Mouse (Mus musculus): ENCODE data around the gene Sec24a.
"Not testable (repeated sequence)": the region's sequence is repeated elsewhere in the genome, so short reads cannot be mapped to it uniquely, and the experiment has no call there.

The Sec24a gene

DNA sequence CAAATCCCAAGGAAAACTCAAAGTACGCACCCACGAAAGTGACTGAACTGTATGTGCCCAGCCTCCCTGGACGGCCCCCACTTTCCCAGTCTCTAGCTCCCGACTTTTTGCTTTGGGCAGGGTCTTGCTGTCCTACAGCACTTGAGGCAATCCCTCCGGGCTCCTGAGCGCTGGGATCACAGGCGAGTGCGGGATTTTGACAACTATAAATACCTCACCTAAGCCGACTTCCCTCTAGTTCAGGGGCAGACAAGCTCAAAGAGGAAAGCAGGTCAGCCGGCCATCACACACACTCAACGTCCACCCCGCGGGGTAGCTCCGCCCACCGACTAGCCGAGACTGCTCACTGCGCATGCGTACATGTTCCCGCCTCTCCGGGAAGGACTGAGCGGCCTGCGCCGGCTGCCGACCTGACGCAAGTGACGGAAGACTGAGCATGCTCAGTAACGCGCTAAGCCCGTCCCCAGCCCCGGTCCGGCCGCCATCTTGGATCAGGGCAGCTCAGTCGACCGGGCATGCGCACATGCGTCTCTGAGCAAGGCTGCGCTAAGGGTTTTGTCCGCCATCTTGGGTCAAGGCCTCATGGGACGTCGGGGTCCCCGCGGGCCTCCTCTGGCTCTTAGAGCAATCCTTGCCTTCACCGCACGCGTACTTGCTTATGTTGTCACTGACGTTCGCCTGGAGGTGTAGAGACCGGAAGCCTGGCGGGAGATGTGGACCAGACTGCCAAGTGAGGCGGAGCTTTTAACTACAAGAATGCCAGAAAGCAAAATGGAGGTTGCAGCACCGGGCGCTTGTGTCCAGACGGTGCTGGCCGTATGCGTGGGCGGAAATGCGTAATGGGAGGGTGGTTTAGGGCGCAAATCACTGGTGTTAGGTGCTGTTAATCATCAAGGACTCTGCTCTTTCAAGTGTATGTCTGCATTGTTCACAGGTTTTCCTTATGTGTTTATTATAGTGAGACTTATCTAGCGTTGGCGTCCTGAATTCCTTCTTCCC, 74.8 kb downstream of the Sec24a start, which contains the start of gene 0610009B22Rik:
0610009B22Rik (minus strand) TSS at position 545 of the 999 bp plus-strand sequence.
- DNase-seq (ENCODE audit: low spot score in 2 of 2) = peak; percentile 100

DNA sequence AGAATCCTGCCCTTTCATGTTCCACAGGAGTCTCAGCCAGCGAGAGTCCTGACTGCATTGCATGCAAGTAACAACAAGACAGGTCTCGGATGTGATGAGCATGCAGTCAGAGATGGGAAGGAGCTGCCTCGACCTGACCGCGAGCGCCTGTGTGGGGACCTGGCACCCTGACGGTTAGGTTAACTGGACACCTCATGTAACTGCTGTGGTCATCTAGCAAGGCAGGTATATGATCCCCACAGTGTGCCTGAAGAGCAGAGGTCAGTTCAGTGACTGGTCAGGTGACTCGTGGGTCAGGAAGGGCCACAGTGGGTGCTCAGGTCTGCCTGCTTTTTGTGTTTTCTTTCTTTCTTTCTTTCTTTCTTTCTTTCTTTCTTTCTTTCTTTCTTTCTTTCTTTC, 81.5 kb downstream of the Sec24a start:
- DNase-seq (ENCODE audit: low spot score in 2 of 2) = peak in 1 of 2 experiments; percentile 4

GRCm38 (mm10) chr11:51681324-51681975, 82.0 kb downstream of the Sec24a start:
- DNase-seq (ENCODE audit: low spot score in 2 of 2) = peak; percentile 78 to 86

- no peak for DNase-seq (ENCODE audit: low spot score in 2 of 2)
Measured at GRCm38 (mm10) chr11:51679466-51679865, 84.0 kb downstream of the Sec24a start.

GRCm38 (mm10) chr11:51677737-51678418, 85.6 kb downstream of the Sec24a start:
- peak in 1 of 2 experiments; percentile 19 for DNase-seq (ENCODE audit: low spot score in 2 of 2)

DNA sequence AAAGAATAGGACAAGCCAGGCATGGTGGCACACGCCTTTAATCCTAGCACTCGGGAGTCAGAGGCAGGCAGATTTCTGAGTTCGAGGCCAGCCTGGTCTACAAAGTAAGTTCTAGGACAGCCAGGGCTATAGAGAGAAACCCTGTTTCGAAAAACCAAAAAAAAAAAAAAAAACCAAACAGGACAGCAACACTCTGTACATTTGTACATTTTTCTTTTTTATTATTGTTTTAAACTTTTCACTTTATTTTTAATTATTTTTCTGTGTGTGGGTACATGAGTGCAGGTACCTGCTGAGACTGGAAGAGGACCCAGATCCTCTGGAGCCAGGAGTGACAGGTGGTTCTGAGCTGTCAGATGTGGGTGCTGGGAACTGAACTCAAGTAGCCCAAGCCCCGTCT, 88.0 kb downstream of the Sec24a start:
- DNase-seq (ENCODE audit: low spot score in 2 of 2) = no peak

DNA sequence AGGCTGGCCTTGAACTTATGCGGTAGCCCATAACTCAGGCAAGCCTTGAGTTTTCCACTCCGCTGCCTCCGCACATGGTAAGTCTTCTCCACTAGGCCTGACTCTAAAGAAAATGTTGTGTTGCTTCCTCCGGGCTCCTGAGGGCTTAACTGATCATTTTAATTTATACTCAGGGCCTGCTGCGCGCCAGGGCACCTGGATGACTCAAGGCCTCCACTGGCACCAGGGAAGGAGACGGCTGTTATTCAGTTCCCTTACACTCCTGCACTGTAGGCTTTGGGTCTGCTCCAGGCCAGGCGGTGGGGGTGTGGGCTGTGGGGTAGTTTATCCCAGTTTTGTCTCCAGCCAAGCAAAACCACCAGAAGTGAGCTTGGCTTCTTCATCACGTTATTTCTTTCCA, 90.1 kb downstream of the Sec24a start:
- DNase-seq (ENCODE audit: low spot score in 2 of 2) = no peak

DNA sequence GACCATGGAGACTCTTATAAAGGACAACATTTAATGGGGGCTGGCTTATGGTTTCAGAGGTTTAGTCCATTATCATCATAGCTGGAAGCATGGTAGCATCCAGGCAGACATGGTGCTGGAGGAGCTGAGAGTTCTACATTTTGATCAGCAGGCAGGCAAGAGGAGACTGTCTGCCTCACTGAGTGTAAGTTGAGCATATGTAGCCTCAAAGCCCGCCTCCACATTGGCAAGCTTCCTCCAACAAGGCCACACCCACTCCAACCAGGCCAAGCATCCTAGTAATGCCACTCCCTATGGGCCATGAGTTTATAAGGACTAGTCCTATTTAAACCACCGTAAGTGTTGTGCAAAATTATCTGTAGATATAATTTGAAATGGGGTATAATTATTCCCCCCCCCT, 92.1 kb downstream of the Sec24a start:
- no peak for DNase-seq (ENCODE audit: low spot score in 2 of 2)

DNA sequence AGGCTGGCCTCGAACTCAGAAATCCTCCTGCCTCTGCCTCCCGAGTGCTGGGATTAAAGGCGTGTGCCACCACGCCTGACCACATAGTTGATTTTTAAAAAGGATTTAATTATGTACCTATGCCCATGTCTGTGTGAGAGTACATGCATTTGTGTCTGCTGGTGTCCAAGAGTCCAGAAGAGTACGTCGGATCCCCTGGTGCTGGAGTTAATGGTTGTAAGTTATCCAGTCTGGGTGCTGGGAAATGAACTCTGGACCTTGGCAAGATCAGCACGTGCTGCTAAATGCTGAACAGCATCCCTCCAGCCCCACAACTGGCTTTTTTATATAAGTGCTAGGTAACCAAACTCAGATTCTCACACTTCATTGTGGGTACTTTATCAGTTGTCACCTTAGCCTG, 92.6 kb downstream of the Sec24a start:
- no peak for DNase-seq (ENCODE audit: low spot score in 2 of 2)

GRCm38 (mm10) chr11:51664747-51665146, 98.7 kb downstream of the Sec24a start:
- DNase-seq (ENCODE audit: low spot score in 2 of 2) = not testable (repeated sequence)

- no peak for DNase-seq (ENCODE audit: low spot score in 2 of 2)
Measured at GRCm38 (mm10) chr11:51662632-51663031, 100.8 kb downstream of the Sec24a start.

DNA sequence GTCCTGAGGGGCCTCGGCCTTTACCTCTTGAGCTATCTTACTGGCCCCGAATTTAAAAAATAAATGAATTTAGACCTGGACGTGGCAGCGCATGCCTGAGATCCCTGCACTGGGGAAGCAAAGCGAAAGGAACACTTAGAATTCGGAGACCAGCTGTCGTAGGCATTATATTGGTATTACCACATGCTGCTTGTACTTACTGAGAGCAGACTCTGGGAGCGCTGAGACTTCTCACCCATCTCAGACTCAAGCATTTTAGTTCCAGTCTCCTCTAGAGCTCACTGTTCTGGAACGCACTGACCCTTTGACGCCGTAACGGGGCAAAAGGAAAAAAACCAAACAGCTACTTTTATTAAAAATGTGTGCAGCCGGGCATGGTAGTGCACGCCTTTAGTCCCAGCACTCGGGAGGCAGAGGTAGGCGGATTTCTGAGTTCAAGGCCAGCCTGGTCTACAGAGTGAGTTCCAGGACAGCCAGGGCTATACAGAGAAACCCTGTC, 101.5 kb downstream of the Sec24a start:
- DNase-seq (ENCODE audit: low spot score in 2 of 2) = no peak

DNA sequence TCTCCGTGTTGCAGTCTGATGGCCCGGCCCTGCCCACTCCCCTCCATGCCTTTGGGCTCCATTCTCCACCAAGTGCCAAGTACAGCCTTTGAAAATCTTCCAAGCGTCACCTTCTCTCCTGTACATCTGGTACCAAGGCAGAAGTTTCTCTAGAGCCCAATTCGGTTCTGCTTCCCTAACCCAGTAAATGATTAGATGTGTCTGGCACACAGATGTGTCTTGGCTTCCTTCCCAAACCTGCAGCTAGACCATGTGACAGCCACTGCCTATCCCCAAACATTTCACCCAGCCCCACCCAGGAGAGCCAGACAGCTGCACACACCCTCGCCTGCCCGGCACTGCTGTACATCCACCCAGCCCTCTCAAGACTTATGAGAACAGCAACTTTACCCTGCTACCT, 104.7 kb downstream of the Sec24a start:
- no peak for DNase-seq (ENCODE audit: low spot score in 2 of 2)

GRCm38 (mm10) chr11:51658291-51658690, 105.1 kb downstream of the Sec24a start:
- no peak for DNase-seq (ENCODE audit: low spot score in 2 of 2)

DNA sequence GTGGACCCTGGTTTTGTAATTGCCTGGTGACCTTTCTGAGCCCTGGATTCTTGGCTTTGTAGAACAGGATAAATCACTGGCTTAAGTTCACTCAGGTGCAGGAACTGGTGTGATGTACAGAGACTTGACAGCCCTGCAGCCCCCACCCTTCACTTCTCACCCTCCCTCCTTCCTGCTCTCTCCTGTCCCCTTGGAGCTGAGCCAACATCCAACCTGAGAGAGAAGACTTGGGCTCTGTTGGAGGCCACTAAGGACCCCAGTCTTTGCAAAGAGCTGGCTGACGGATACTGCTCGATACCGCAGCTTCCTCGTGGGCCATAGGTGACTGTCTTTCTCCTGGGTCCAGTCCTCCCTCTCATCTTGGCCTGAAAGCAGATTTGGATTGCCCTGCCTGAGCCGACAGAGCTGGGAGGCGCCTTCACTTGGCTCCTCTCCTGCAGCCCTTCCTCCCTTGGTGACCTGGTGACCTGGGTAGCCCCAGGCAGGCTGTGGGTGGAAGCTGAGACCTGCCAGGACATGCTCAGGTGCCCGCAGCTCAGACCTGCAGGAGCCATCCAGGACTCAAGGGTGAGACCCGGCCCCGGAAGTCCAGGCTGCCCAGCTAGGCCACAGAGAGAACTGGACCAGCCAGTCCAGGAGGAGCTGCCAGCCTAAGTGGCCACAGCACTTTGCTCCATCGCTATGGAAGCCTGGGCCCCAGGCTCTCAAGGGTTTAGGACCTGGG, 106.5 kb downstream of the Sec24a start:
- no peak for DNase-seq (ENCODE audit: low spot score in 2 of 2)

GRCm38 (mm10) chr11:51654891-51655290, 108.5 kb downstream of the Sec24a start:
- no peak for DNase-seq (ENCODE audit: low spot score in 2 of 2)

DNA sequence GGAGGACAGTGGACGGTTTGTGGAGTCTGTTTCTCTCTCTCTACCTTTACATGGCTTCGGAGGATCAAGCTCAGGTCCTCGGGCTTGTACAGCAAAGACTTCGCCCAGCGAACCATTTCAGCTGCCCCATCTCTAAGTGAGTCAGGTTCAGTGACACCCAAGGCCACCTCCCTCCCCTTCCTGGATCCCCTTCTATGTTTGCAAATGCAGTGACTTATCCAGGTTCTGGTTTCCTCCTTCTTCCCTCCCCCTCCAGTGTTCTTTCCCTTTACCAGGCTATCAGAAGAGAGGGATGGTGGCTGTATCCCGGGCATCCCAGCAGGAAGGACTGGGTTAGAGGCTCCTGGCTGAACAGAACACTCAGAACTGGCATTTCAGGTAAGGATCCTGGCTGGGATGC, 109.7 kb downstream of the Sec24a start:
- DNase-seq (ENCODE audit: low spot score in 2 of 2) = no peak

- no peak for DNase-seq (ENCODE audit: low spot score in 2 of 2)
Measured at GRCm38 (mm10) chr11:51652889-51653418, 110.5 kb downstream of the Sec24a start.

- peak; percentile 80 to 81 for DNase-seq (ENCODE audit: low spot score in 2 of 2)
Measured at GRCm38 (mm10) chr11:51650691-51651515, 112.5 kb downstream of the Sec24a start, which contains the start of the genes N4bp3 and D930048N14Rik. Gene N4bp3 (minus strand): TSS chr11:51650842. Gene D930048N14Rik (plus strand): TSS chr11:51650954.

DNA sequence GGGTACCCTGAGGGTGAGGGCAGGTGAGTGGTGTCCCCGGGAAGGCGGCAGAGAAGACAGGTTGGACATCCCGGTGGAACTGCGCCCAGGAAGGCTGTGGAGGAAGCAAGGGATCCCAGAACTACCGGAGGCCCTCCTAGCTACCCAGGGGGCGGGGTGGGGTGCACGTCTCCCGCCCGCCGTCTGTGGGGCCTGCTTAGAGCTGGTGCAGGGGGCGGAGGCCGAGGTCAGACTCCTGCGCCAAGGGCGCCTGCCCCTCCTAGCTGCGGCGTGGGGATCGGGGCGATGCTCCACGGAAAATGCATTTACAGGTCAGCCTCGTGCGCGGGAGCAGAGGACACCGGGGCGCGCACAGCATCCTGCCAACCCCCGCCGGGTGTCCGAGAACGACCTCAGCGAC, 113.2 kb downstream of the Sec24a start:
- peak in 1 of 2 experiments; percentile 33 for DNase-seq (ENCODE audit: low spot score in 2 of 2)

All from spleen, postnatal 36 days (tissue).